Mouse (Mus musculus): Measurements from ENCODE around the gene Olfr667.
"Not testable (repeated sequence)": the region's sequence is repeated elsewhere in the genome, so short reads cannot be mapped to it uniquely, and the experiment has no call there.

The Olfr667 gene

DNA sequence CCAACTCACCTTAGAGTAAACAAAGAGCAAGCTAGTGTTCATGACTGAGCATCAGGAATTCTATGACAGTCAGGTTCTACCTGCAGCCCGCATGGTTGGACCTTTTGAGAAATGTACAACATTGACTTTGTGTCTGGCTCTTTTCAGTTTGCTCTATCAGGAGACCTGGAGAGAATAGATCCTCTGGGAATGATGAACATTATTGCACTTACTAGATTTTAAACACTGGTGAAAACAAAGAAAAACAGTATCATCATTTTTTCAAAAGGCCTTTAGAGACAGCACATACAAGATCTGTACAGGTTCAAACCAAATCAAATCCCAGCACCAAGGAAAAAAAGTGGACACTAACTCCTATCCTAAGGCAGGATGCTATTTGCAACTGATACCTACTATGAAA lies at the start of gene Olfr667:
Gene Olfr667, minus strand, starts transcription at position 101 of the 400 bp plus-strand sequence.
- no peak for DNase-seq (ENCODE audit: low spot score)

DNA sequence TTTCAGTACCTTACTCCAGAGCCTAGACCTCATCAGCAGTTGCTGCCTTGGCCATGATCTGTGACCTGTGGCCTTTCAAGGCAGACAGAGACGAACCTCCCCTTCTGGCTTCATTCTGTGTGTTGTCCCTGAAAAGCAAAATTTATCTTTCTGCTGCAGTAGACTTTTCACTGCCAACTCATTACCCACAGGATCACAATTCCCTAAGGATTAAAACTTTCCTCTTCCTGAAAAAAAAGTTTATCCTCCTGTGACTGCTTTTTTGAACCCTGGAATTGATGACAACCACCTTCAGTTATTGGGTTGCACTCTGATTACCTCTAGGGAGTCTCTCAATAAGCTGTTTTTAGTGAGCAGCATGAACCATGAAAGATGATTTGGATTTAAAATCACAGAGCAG lies 41.2 kb upstream of the Olfr667 start, which contains the start of gene Olfr670:
Gene Olfr670, minus strand, starts transcription at position 101 of the 400 bp plus-strand sequence.
- DNase-seq (ENCODE audit: low spot score), result no peak

DNA sequence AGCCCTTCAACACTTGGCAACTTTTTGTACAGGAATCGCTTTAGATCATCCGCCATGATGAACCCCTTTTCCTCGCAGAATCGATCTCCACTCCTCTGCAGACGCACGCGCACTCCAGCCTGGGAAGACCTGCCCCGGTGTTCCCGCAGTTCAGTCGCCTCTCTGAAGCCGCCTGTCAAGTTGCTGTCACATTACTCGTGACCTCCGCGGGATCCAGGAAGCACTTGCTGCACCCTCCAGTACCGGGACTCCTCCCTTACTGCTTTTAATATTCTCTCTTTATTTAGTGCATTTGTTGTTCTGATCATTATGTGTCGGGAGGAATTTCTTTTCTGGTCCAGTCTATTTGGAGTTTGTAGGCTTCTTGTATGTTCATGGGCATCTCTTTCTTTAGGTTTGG lies 29.0 kb upstream of the Olfr667 start:
- not testable (repeated sequence) for DNase-seq (ENCODE audit: low spot score)

DNA sequence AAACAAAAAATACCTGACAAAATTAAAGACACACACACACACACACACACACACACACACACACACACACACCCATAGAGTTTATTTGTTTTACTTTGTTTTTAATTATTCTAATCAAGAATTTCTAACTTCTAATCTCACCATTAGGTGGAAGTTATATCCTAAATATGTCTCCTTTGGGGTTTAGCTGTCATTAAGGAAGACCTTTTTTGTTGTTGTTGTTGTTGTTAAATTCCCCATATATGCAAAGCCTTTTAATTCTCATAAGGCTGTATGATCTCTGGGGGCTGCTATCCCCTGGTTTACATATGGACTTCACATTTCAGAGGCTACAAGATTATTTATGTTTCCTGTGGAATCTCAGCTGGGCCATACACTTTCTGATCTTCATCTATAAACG lies 12.7 kb upstream of the Olfr667 start, which contains the start of gene Olfr669:
Gene Olfr669, plus strand, starts transcription at position 301 of the 400 bp plus-strand sequence.
- DNase-seq (ENCODE audit: low spot score), result no peak

DNA sequence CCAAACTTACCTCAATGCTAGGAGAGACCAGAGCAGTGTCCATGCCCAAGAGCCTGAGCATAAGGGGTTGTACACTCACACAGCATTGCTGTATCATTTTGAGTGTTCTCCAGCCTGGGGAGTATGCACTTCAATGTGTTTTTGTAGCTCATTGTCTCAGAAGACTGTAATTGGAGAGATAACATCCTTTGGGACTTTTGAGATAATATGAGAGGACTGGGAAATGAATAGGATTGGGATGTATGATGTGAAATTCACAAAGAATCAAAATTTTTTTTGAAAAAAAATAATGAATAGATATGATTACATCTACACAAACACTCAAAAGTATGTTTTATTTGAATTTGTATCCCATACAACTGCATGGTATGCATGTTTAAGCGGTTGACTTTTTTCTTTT lies 6.7 kb upstream of the Olfr667 start, which contains the start of gene Olfr668:
Gene Olfr668, minus strand, starts transcription at position 101 of the 400 bp plus-strand sequence.
- DNase-seq (ENCODE audit: low spot score), result no peak

DNA sequence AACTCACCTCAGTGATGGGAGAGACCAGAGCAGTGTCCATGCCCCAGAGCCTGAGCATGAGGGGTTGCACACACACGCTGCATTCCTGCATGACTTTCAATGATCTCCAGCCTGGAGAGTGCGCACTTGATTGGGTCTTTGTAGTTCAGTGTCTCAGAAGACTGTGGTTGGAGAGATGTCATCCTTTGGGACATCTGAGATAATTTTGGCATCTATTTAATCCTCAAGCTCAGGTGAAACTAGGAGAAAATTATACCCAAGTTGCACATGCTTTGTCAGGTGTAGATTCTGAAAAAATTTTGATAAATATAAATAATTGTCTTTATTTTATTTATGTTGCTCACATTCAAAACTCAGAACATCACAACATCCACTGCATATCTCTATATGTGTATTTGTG lies 25.4 kb downstream of the Olfr667 start, which contains the start of gene Olfr666:
Gene Olfr666, minus strand, starts transcription at position 101 of the 400 bp plus-strand sequence.
- DNase-seq (ENCODE audit: low spot score), result no peak

DNA sequence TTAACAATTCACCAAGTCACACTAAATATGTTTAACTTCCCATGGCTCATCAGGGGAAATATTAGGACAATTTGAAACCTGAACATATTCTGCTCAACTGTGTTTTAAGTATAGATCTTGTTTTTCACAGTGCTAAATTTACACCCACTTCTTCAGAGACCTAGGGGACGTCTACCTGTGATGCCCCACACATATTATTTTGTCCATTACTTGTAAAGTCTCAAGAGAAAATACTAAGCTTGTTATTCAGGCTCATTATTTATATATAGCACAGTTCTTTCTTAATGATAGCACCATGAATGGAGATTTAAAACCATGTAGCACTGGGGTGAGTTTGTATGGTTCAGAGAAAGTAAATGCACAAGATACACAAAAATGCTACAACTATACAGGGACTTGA lies 43.6 kb downstream of the Olfr667 start, which contains the start of gene Olfr665:
Gene Olfr665, plus strand, starts transcription at position 301 of the 400 bp plus-strand sequence.
- no peak for DNase-seq (ENCODE audit: low spot score)

All from MN1 (cell line).